Mouse (Mus musculus) hindbrain, embryonic 15.5 days (tissue): ENCODE results near the gene Gm21822. TPM values are rescaled to one million over a fixed set of nuclear protein-coding genes. Genes with fewer than 3 reads are reported as not detected.
"Not testable (repeated sequence)": the region's sequence is repeated elsewhere in the genome, so short reads cannot be mapped to it uniquely, and the experiment has no call there.

Experiments
- ATAC-seq: fragments of 200-750 bp; cut with Nextera tagmentation; 2 replicates; pipeline ENCODE4 v1.8.0; 2017; ENCODE audit warnings: low read depth, moderate number of reproducible peaks, moderate TSS enrichment; ENCODE audit not compliant: low FRiP score
- H3K27ac ChIP-seq: fragments of 300-500 bp; sonication (generic); replicated peaks from 2 replicates; pipeline ENCODE4 v1.5.1; 2015; ENCODE audit warnings: mild to moderate bottlenecking, inconsistent platforms
- H3K27me3 ChIP-seq: fragments of 300-500 bp; sonication (generic); 2 replicates; pipeline ENCODE4 v1.6.1; 2015; ENCODE audit warnings: control low read depth, inconsistent platforms
- H3K36me3 ChIP-seq: fragments of 300-500 bp; sonication (generic); 2 replicates; pipeline ENCODE4 v1.6.1; 2015; ENCODE audit warnings: control low read depth, inconsistent platforms
- H3K4me1 ChIP-seq: fragments of 300-500 bp; sonication (generic); replicated peaks from 2 replicates; pipeline ENCODE4 v1.6.1; 2015; ENCODE audit warnings: control low read depth, inconsistent platforms
- H3K4me2 ChIP-seq: fragments of 300-500 bp; sonication (generic); 2 replicates; pipeline ENCODE4 v1.6.1; 2015; ENCODE audit warnings: moderate library complexity, mild to moderate bottlenecking, inconsistent platforms
- H3K4me3 ChIP-seq: fragments of 300-500 bp; sonication (generic); 2 replicates; pipeline ENCODE4 v1.5.1; 2015; ENCODE audit warnings: mild to moderate bottlenecking, inconsistent platforms
- H3K9ac ChIP-seq: fragments of 300-500 bp; sonication (generic); 2 replicates; pipeline ENCODE4 v1.6.1; 2015; ENCODE audit warnings: inconsistent platforms
- H3K9me3 ChIP-seq: fragments of 300-500 bp; sonication (generic); 2 replicates; pipeline ENCODE4 v1.6.1; 2016; ENCODE audit warnings: control low read depth, inconsistent platforms
- WGBS: fragments of 180-500 bp; shearing (Covaris S2); methylation state at CpG from one replicate; pipeline ENCODE4 v1.1.7; 2015; 5-methylcytosine and 5-hydroxymethylcytosine counted together
- polyA plus RNA-seq: library from polyadenylated mRNA; unstranded; fragments of >200 nt; fragmentation: Nextera tagmentation; extraction: Ambion mirVana; gene quantifications from 2 replicates; pipeline ENCODE4 v1.2.1, GENCODE M21; 2015

The Gm21822 gene
- not detected in 2 replicates for polyA plus RNA-seq

DNA sequence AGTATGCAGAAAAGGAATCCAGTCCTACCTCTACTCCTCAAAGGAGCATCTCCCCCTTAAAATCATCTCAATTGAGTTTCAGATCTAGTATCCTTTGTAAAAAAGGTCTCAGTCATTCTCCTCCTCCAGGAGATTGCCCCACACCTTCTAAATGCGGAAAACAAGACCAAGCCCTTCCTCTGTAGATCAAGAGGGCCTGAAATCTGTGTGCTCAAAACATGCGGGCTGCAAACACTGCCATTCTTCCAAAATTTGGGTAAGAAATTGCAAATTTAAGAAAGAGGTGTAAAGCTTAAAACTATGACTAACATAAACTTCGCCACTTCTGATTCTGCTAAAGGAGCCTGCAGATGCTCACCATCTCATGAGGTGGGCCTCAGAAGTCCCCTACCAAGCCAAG lies at the start of gene Gm21822:
Gene Gm21822, plus strand, starts transcription at position 301 of the 400 bp plus-strand sequence.
- H3K27ac ChIP-seq, H3K9ac ChIP-seq, H3K4me3 ChIP-seq, H3K36me3 ChIP-seq, H3K27me3 ChIP-seq, H3K4me1 ChIP-seq, H3K9me3 ChIP-seq, H3K4me2 ChIP-seq, ATAC-seq: not testable (repeated sequence)
- no CpG with 5 or more reads among the region's 3 CpGs for WGBS
